In the genomic region with DNA sequence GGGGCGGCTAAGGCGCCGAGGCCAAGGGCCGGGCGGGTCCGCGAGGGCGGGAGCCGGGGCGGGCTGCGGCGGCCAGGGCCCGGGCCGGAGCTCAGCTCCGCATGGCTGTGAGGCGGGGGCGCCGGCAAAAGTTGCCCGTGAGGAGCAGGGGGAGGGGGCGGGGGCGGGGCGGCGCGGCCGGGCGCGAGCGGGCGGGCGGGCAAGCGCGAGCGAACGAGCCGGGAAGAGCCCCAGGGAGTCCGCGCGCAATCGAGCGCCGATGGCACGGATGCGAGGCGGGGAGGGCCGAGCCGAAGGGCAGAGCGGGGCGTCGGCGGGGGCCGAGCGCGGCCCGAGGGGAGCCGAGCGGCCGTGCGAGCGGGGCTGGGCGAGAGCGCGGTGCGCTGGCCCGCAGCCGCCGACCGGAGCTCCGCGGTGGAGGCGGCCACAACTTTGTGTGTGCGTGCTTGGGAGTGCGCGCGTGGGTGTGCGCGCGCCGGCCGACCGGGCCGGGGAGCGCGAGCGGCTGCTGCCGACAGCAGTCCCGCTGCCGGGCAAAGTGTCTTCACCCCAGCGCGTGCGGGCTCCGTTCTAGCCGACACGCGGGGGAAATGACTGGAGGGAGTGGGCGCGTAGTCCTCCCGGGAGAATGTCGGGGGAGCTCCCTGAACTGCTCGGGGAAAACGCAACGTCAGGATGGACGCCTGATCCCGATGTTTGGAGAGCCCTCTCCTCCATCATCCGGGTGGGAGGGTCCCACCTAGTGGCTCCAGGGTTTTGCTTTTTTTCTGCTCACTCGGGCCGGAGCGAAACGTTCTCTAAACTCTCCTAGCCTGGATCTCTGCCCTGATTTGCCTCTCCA, we compare ENCODE assay signal across 8 mouse cellular contexts. TPM values are rescaled to one million over a fixed set of nuclear protein-coding genes. Genes with fewer than 3 reads are reported as not detected.
DNase-seq lines count a peak whose midpoint lies in the region; ATAC-seq lines count a peak whose summit lies in the region.

A gene (minus strand): TSS at position 95 of the 841 bp plus-strand sequence.

- peak within 1 kb of the TSS; percentile 73 for H3K4me2 ChIP-seq in hindbrain, embryonic 13.5 days

- no peaks in the 10 kb centered on the region for H3K9me3 ChIP-seq in hindbrain, embryonic 13.5 days

- WGBS in hindbrain, embryonic 13.5 days = under 1% methylated on average over 66 of the region's 108 CpGs

- peaks cover 34% of the 10 kb centered on the region for H3K4me1 ChIP-seq in hindbrain, embryonic 13.5 days (replicated peaks)

- H3K9ac ChIP-seq in hindbrain, embryonic 13.5 days = peak within 1 kb of the TSS; percentile 100

- peak within 1 kb of the TSS; percentile 98 for H3K27ac ChIP-seq in hindbrain, embryonic 13.5 days

- H3K4me3 ChIP-seq in hindbrain, embryonic 13.5 days = peak within 1 kb of the TSS; percentile 99

- H3K27me3 ChIP-seq in hindbrain, embryonic 13.5 days = 0 out of 2 replicates have a peak, but pooled peaks cover 7% of the 10 kb centered on the region

- DNase-seq in T-cell, adult 2 months (ENCODE audit: low spot score) = peak; percentile 80
- DNase-seq in cerebellum, postnatal 25 days = peak; percentile 83 to 87
- DNase-seq in frontal cortex, postnatal 25 days (ENCODE audit: low spot score in 2 of 2) = peak; percentile 52 to 55
- peak; percentile 72 to 76 for DNase-seq in layer of hippocampus, postnatal 36 days
- peak; percentile 84 for DNase-seq in lung, postnatal 25 days (ENCODE audit: low spot score)
- DNase-seq in retina, embryonic 14.5 days (ENCODE audit: low spot score) = peak; percentile 90
- peak; percentile 88 for DNase-seq in thymus, postnatal 4 days

- peak; percentile 84 for ATAC-seq in hindbrain, embryonic 13.5 days (ENCODE audit: low FRiP score)

- H3K36me3 ChIP-seq in hindbrain, embryonic 13.5 days = no peaks in the 10 kb centered on the region

RNA-seq across cellular contexts. Expression of the gene that starts here (rescaled TPM):
- 39.6 and 42.1 TPM in 2 replicates for polyA plus RNA-seq in hindbrain, embryonic 13.5 days (2015; fragmentation: Nextera tagmentation; extraction: Ambion mirVana)
- total RNA-seq in layer of hippocampus, postnatal 36 days (2021) = 10 to 100 TPM; 52.7 to 64.1 TPM

Comparison
In these comparisons a context has a peak if more than half of its experiments do, and no peak if none do; other contexts are left out.
1. Peak in every context shown above with its lines: DNase-seq, ATAC-seq, H3K4me3 ChIP-seq and H3K27ac ChIP-seq.